Mouse (Mus musculus): Measurements from ENCODE around the gene Gpc4. TPM values are rescaled to one million over a fixed set of nuclear protein-coding genes. Genes with fewer than 3 reads are reported as not detected.

Gene Gpc4
- polyA plus RNA-seq, 1 experiment from 2014 or later = 19.7 TPM

DNA sequence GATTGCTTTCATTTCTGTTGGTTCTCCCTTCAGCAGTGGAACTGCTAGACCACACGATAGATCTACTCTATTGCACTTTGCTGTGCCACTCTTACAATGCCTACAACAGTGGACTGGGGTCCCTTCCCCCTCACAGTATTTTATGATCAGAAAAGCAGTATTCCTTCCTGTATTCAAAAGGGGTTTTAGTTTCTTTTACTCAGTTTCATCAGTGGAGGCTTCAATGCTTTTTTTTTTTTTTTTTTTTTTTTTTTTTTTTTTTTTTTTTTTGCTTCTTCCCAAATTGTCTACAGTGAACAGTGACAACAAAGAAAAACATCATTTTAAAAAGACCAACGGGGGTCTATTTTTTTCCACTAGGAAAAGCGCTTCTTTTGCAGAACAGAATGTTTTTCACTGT lies 81.5 kb downstream of the Gpc4 start:
- no peaks in the 10 kb centered on the region for H3K9me3 ChIP-seq (ENCODE audit: low read length)
- no peak overlapping the region for H3K9ac ChIP-seq (replicated peaks)
- no peak overlapping the region for H3K4me2 ChIP-seq (ENCODE audit: low read depth, low read length)
- no peak overlapping the region for H3K27ac ChIP-seq (ENCODE audit: low read depth)
- no peaks in the 10 kb centered on the region for H3K27me3 ChIP-seq (ENCODE audit: insufficient read depth, low read length)
- DNase-seq (no peak), ATAC-seq (no peak)
- H3K4me1 ChIP-seq (ENCODE audit: insufficient read depth) = no peaks in the 10 kb centered on the region
- no peak overlapping the region for H3K4me3 ChIP-seq (ENCODE audit: low read depth, low read length)
- WGBS (ENCODE audit: insufficient replicate concordance) = 63% methylated on average over 3 of the region's 3 CpGs
- TF ChIP-seq EP300 (IDR thresholded peaks at IDR 0.05; ENCODE audit: low read depth) = no peak
- TF ChIP-seq CTCF (IDR thresholded peaks at IDR 0.05; ENCODE audit: low read depth) = no peak
- no peaks in the 10 kb centered on the region for H3K36me3 ChIP-seq (replicated peaks; ENCODE audit: insufficient read depth, low read length)

GRCm38 (mm10) chrX:52072410-52072809 lies 92.6 kb downstream of the Gpc4 start:
- 74% methylated on average over 2 of the region's 2 CpGs for WGBS (ENCODE audit: insufficient replicate concordance)
- Histone ChIP-seq H3K4me2 (ENCODE audit: low read depth, low read length) (no peak overlapping the region), H3K36me3 (replicated peaks; ENCODE audit: insufficient read depth, low read length) (no peaks in the 10 kb centered on the region), H3K4me3 (ENCODE audit: low read depth, low read length) (no peak overlapping the region), H3K27me3 (ENCODE audit: insufficient read depth, low read length) (no peaks in the 10 kb centered on the region), H3K27ac (ENCODE audit: low read depth) (no peak overlapping the region), H3K9me3 (ENCODE audit: low read length) (no peaks in the 10 kb centered on the region), H3K4me1 (ENCODE audit: insufficient read depth) (no peaks in the 10 kb centered on the region), H3K9ac (replicated peaks) (no peak overlapping the region)
- ATAC-seq (peak; percentile 58; the same call in 1 of the 2 replicates), DNase-seq (no peak)
- TF ChIP-seq EP300 (IDR thresholded peaks at IDR 0.05; ENCODE audit: low read depth) (no peak), CTCF (IDR thresholded peaks at IDR 0.05; ENCODE audit: low read depth) (no peak)

DNA sequence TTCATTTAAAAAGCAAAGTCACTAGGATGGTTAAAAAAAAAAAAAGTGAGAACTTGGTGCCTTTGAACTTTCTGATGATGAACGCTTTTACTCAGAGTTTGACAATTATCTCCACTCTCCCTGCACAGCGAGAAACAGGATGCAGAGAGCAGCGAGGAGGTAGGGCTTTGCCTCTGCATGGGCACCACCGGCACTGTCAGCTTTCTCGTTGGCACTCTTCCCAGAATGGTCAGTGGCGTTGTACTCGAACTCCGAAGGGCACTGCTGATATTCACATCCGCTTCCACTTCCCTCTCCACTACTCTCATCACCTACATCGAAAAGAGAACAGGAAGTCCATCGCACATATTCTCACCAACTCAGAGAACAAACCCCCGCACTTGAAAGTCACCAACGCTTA lies 111.6 kb downstream of the Gpc4 start:
- 70% methylated on average over 13 of the region's 13 CpGs for WGBS (ENCODE audit: insufficient replicate concordance)

DNA sequence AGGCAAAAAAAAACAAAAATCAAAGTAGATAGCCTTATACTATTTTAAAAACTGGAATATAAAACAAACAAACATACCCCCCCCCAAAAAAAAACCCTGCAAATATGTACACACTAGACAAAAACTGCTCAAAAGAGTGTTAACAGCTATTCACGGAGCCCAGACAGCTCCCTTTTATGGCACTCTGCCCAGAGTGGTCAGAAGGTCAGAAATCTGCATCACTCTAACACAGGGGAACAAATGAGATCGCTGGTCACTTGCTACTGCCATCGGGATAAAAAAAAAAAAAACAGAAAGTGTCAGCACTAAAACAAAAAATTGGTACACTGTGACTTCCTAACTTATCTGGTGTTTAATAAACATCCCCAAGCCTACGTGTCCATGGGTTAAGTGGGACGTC lies 113.0 kb downstream of the Gpc4 start:
- no peaks in the 10 kb centered on the region for H3K9me3 ChIP-seq (ENCODE audit: low read length)
- no peaks in the 10 kb centered on the region for H3K27me3 ChIP-seq (ENCODE audit: insufficient read depth, low read length)
- TF ChIP-seq CTCF (IDR thresholded peaks at IDR 0.05; ENCODE audit: low read depth) (no peak), EP300 (IDR thresholded peaks at IDR 0.05; ENCODE audit: low read depth) (no peak)
- no peak overlapping the region for H3K9ac ChIP-seq (replicated peaks)
- H3K27ac ChIP-seq (ENCODE audit: low read depth) = no peak overlapping the region
- H3K4me1 ChIP-seq (ENCODE audit: insufficient read depth) = no peaks in the 10 kb centered on the region
- 58% methylated on average over 5 of the region's 5 CpGs for WGBS (ENCODE audit: insufficient replicate concordance)
- H3K4me2 ChIP-seq (ENCODE audit: low read depth, low read length) = no peak overlapping the region
- H3K4me3 ChIP-seq (ENCODE audit: low read depth, low read length) = no peak overlapping the region
- no peaks in the 10 kb centered on the region for H3K36me3 ChIP-seq (replicated peaks; ENCODE audit: insufficient read depth, low read length)
- DNase-seq (peak; percentile 37), ATAC-seq (no peak)

More for the DNA sequence above, 111.6 kb downstream of the Gpc4 start:
- no peaks in the 10 kb centered on the region for H3K36me3 ChIP-seq (replicated peaks; ENCODE audit: insufficient read depth, low read length)
- no peak overlapping the region for H3K4me3 ChIP-seq (ENCODE audit: low read depth, low read length)
- no peaks in the 10 kb centered on the region for H3K27me3 ChIP-seq (ENCODE audit: insufficient read depth, low read length)
- no peak overlapping the region for H3K4me2 ChIP-seq (ENCODE audit: low read depth, low read length)
- H3K27ac ChIP-seq (ENCODE audit: low read depth) = no peak overlapping the region
- ATAC-seq = no peak
- no peak overlapping the region for H3K9ac ChIP-seq (replicated peaks)
- no peaks in the 10 kb centered on the region for H3K9me3 ChIP-seq (ENCODE audit: low read length)
- H3K4me1 ChIP-seq (ENCODE audit: insufficient read depth) = no peaks in the 10 kb centered on the region
- no peak for TF ChIP-seq EP300 (IDR thresholded peaks at IDR 0.05; ENCODE audit: low read depth)
- no peak for TF ChIP-seq CTCF (IDR thresholded peaks at IDR 0.05; ENCODE audit: low read depth)
- no peak for DNase-seq

DNA sequence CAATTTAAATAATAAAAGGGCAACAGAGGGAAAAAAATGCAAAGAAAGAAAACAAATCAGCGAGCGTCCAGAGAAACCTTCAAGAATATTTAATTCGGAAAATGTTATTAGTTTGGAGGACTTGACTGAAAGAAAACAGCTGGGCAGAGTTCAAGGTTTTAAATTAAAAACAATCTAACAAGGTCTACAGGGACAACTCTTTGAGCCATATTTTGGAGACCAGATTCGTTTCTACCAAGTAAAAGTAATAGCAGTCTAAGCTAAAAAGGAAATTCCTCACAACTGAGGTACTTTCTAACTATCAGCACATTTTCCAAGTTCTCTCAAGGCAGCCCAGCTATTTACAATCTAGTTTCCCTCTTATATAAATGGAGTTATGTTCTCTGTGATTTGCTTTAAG lies 114.1 kb downstream of the Gpc4 start:
- Histone ChIP-seq H3K4me2 (ENCODE audit: low read depth, low read length) (no peak overlapping the region), H3K27me3 (ENCODE audit: insufficient read depth, low read length) (no peaks in the 10 kb centered on the region), H3K4me3 (ENCODE audit: low read depth, low read length) (no peak overlapping the region), H3K27ac (ENCODE audit: low read depth) (no peak overlapping the region), H3K36me3 (replicated peaks; ENCODE audit: insufficient read depth, low read length) (no peaks in the 10 kb centered on the region), H3K9me3 (ENCODE audit: low read length) (no peaks in the 10 kb centered on the region), H3K4me1 (ENCODE audit: insufficient read depth) (no peaks in the 10 kb centered on the region), H3K9ac (replicated peaks) (no peak overlapping the region)
- DNase-seq (no peak), ATAC-seq (no peak)
- TF ChIP-seq EP300 (IDR thresholded peaks at IDR 0.05; ENCODE audit: low read depth) = no peak
- TF ChIP-seq CTCF (IDR thresholded peaks at IDR 0.05; ENCODE audit: low read depth) = no peak
- 85% methylated on average over 4 of the region's 4 CpGs for WGBS (ENCODE audit: insufficient replicate concordance)

GRCm38 (mm10) chrX:52039875-52040274 lies 125.2 kb downstream of the Gpc4 start:
- Histone ChIP-seq H3K4me1 (ENCODE audit: insufficient read depth) (no peaks in the 10 kb centered on the region), H3K36me3 (replicated peaks; ENCODE audit: insufficient read depth, low read length) (no peaks in the 10 kb centered on the region), H3K4me2 (ENCODE audit: low read depth, low read length) (no peak overlapping the region), H3K4me3 (ENCODE audit: low read depth, low read length) (no peak overlapping the region), H3K27me3 (ENCODE audit: insufficient read depth, low read length) (no peaks in the 10 kb centered on the region), H3K9me3 (ENCODE audit: low read length) (no peaks in the 10 kb centered on the region), H3K9ac (replicated peaks) (no peak overlapping the region), H3K27ac (ENCODE audit: low read depth) (no peak overlapping the region)
- ATAC-seq (no peak), DNase-seq (no peak)
- 60% methylated on average over 1 of the region's 1 CpGs for WGBS (ENCODE audit: insufficient replicate concordance)
- no peak for TF ChIP-seq CTCF (IDR thresholded peaks at IDR 0.05; ENCODE audit: low read depth)
- no peak for TF ChIP-seq EP300 (IDR thresholded peaks at IDR 0.05; ENCODE audit: low read depth)

DNA sequence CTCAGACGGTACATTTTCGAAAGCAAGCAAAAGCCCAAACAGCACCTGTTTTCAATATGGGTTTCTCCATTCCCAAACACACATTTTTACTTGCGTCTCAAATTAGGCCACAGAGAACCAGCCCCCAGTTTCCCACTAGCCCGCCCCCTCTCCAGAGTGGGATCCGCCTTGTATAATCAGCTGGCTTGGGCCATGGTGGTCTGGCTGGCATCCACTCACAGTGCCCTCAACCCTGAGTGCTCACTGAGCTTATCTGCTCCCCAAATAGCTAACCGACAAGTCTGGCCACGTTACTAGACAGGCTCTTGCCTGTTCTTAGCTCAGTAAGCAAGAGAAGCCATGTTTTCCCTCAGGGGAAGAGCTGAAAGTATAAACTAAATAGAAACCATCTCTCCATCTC lies 134.9 kb downstream of the Gpc4 start:
- no peaks in the 10 kb centered on the region for H3K36me3 ChIP-seq (replicated peaks; ENCODE audit: insufficient read depth, low read length)
- no peak for DNase-seq
- no peaks in the 10 kb centered on the region for H3K27me3 ChIP-seq (ENCODE audit: insufficient read depth, low read length)
- no peak overlapping the region for H3K9ac ChIP-seq (replicated peaks)
- ATAC-seq = no peak
- H3K4me3 ChIP-seq (ENCODE audit: low read depth, low read length) = no peak overlapping the region
- TF ChIP-seq CTCF (IDR thresholded peaks at IDR 0.05; ENCODE audit: low read depth) = no peak
- no peak for TF ChIP-seq EP300 (IDR thresholded peaks at IDR 0.05; ENCODE audit: low read depth)
- no peak overlapping the region for H3K4me2 ChIP-seq (ENCODE audit: low read depth, low read length)
- 69% methylated on average over 7 of the region's 7 CpGs for WGBS (ENCODE audit: insufficient replicate concordance)
- no peaks in the 10 kb centered on the region for H3K4me1 ChIP-seq (ENCODE audit: insufficient read depth)
- no peaks in the 10 kb centered on the region for H3K9me3 ChIP-seq (ENCODE audit: low read length)
- H3K27ac ChIP-seq (ENCODE audit: low read depth) = no peak overlapping the region

Measured in liver, postnatal 0 days (tissue).